Mouse (Mus musculus) MEL (cell line): ENCODE measurements around the gene Gpsm2. TPM values are rescaled to one million over a fixed set of nuclear protein-coding genes. Genes with fewer than 3 reads are reported as not detected.
A peak's percentile ranks its signal among the peaks of the same experiment; 100 is the strongest.

Source experiments
- DNase-seq: peaks from one replicate; pipeline ENCODE4 v3.0.0; 2011; ENCODE audit warnings: low read depth, low spot score
- H3K27ac ChIP-seq: 2 replicates; pipeline ENCODE4 v1.5.1; 2012; ENCODE audit warnings: low read depth, mild to moderate bottlenecking, control low read depth, low read length, moderate library complexity; ENCODE audit not compliant: control insufficient read depth
- H3K27me3 ChIP-seq, 2 experiments: fragments of 150-350 bp in 1 of 2; sonication (generic) in 1 of 2; 2 replicates each; pipeline ENCODE4 v1.6.1; 2012; ENCODE audit warnings: low read length in 2 of 2, mild to moderate bottlenecking in 2 of 2, improper control_type of control experiment in 1 of 2, moderate library complexity in 1 of 2; ENCODE audit not compliant: insufficient read depth in 2 of 2, control insufficient read depth in 1 of 2
- H3K36me3 ChIP-seq, 2 experiments: 2 replicates each; pipeline ENCODE4 v1.6.1; 2012 to 2014; ENCODE audit warnings: low read length in 2 of 2, improper control_type of control experiment in 1 of 2, inconsistent platforms in 1 of 2, mild to moderate bottlenecking in 1 of 2; ENCODE audit not compliant: insufficient read depth in 2 of 2, control insufficient read depth in 1 of 2
- H3K4me1 ChIP-seq, 2 experiments: fragments of 150-350 bp in 1 of 2; sonication (generic) in 1 of 2; 2 replicates each; pipeline ENCODE4 v1.6.1; 2012; ENCODE audit warnings: low read length in 2 of 2, improper control_type of control experiment in 1 of 2, mild to moderate bottlenecking in 1 of 2; ENCODE audit not compliant: insufficient read depth in 2 of 2, control insufficient read depth in 1 of 2
- H3K4me3 ChIP-seq, 2 experiments: fragments of 150-350 bp in 1 of 2; sonication (generic) in 1 of 2; 2 replicates each; pipeline ENCODE4 v1.5.1; 2012; ENCODE audit warnings: low read depth in 2 of 2, low read length in 2 of 2, mild to moderate bottlenecking in 2 of 2, moderate library complexity in 2 of 2, control low read depth in 1 of 2, improper control_type of control experiment in 1 of 2; ENCODE audit not compliant: control insufficient read depth in 1 of 2, insufficient read depth in 1 of 2
- H3K79me2 ChIP-seq: 2 replicates; pipeline ENCODE4 v1.6.1; 2012; ENCODE audit warnings: mild to moderate bottlenecking, low read length, moderate library complexity; ENCODE audit not compliant: control insufficient read depth, poor library complexity, insufficient read depth
- H3K9ac ChIP-seq: 2 replicates; pipeline ENCODE4 v1.6.1; 2012; ENCODE audit warnings: low read depth, mild to moderate bottlenecking, control low read depth, low read length, moderate library complexity; ENCODE audit not compliant: control insufficient read depth, poor library complexity, severe bottlenecking
- H3K9me3 ChIP-seq: fragments of 150-350 bp; sonication (generic); replicated peaks from 2 replicates; pipeline ENCODE4 v1.6.1; 2012; ENCODE audit warnings: mild to moderate bottlenecking, low read length, improper control_type of control experiment, moderate library complexity; ENCODE audit not compliant: insufficient read depth
- E2F4 ChIP-seq: IDR thresholded peaks from 2 replicates; pipeline ENCODE4 v1.6.1; 2011; ENCODE audit warnings: low read depth, low read length, improper control_type of control experiment, borderline replicate concordance
- ELF1 ChIP-seq: IDR thresholded peaks from 2 replicates; pipeline ENCODE4 v1.6.1; 2014; ENCODE audit warnings: low read depth, mild to moderate bottlenecking, inconsistent platforms, low read length, improper control_type of control experiment, moderate library complexity
- EP300 ChIP-seq, 2 experiments: IDR thresholded peaks; 2 replicates each; pipeline ENCODE4 v1.6.1; 2011; ENCODE audit warnings: improper control_type of control experiment in 2 of 2, low read length in 2 of 2, low read depth in 1 of 2, mild to moderate bottlenecking in 1 of 2
- ETS1 ChIP-seq: IDR thresholded peaks from 2 replicates; pipeline ENCODE4 v1.6.1; 2012; ENCODE audit warnings: low read depth, mild to moderate bottlenecking, inconsistent platforms, low read length, improper control_type of control experiment, moderate library complexity
- GABPA ChIP-seq: IDR thresholded peaks from 2 replicates; pipeline ENCODE4 v1.6.1; 2012; ENCODE audit warnings: low read depth, mild to moderate bottlenecking, inconsistent platforms, low read length, improper control_type of control experiment, moderate library complexity
- GATA1 ChIP-seq: IDR thresholded peaks from 2 replicates; pipeline ENCODE4 v1.6.1; 2011; ENCODE audit warnings: low read depth, low read length, improper control_type of control experiment
- HCFC1 ChIP-seq: IDR thresholded peaks from 2 replicates; pipeline ENCODE4 v1.6.1; 2012; ENCODE audit warnings: low read depth, mild to moderate bottlenecking, inconsistent platforms, low read length, improper control_type of control experiment, moderate library complexity
- KAT2A ChIP-seq: conservative IDR thresholded peaks from 2 replicates; pipeline ENCODE4 v1.6.1; 2012; ENCODE audit warnings: low read depth, low read length, improper control_type of control experiment, inconsistent platforms
- MAFK ChIP-seq: IDR thresholded peaks from 2 replicates; pipeline ENCODE4 v1.6.1; 2011; ENCODE audit warnings: low read depth, mild to moderate bottlenecking, low read length, improper control_type of control experiment, borderline replicate concordance
- MAX ChIP-seq: IDR thresholded peaks from 2 replicates; pipeline ENCODE4 v1.6.1; 2011; ENCODE audit warnings: low read length, improper control_type of control experiment
- MAZ ChIP-seq: IDR thresholded peaks from 2 replicates; pipeline ENCODE4 v1.6.1; 2012; ENCODE audit warnings: low read depth, mild to moderate bottlenecking, inconsistent platforms, low read length, improper control_type of control experiment
- MEF2A ChIP-seq: IDR thresholded peaks from 2 replicates; pipeline ENCODE4 v1.6.1; 2014; ENCODE audit warnings: low read depth, mild to moderate bottlenecking, inconsistent platforms, low read length, improper control_type of control experiment; ENCODE audit not compliant: poor library complexity, insufficient replicate concordance, severe bottlenecking; ENCODE audit errors: extremely low read depth
- MYB ChIP-seq: IDR thresholded peaks from 2 replicates; pipeline ENCODE4 v1.6.1; 2011; ENCODE audit warnings: mild to moderate bottlenecking, low read depth, low read length, improper control_type of control experiment
- NRF1 ChIP-seq: IDR thresholded peaks from 2 replicates; pipeline ENCODE4 v1.6.1; 2014; ENCODE audit warnings: low read depth, mild to moderate bottlenecking, inconsistent platforms, low read length, improper control_type of control experiment, moderate library complexity; ENCODE audit not compliant: poor library complexity, insufficient read depth, severe bottlenecking
- SIN3A ChIP-seq: IDR thresholded peaks from 2 replicates; pipeline ENCODE4 v1.6.1; 2012; ENCODE audit warnings: low read length, improper control_type of control experiment, inconsistent platforms
- SMC3 ChIP-seq: IDR thresholded peaks from 2 replicates; pipeline ENCODE4 v1.6.1; 2011; ENCODE audit warnings: low read depth, low read length, improper control_type of control experiment
- TBP ChIP-seq: IDR thresholded peaks from 2 replicates; pipeline ENCODE4 v1.8.0; 2011; ENCODE audit warnings: low read depth, low read length, improper control_type of control experiment
- TCF12 ChIP-seq: IDR thresholded peaks from 2 replicates; pipeline ENCODE4 v1.6.1; 2014; ENCODE audit warnings: low read depth, mild to moderate bottlenecking, inconsistent platforms, low read length, improper control_type of control experiment, moderate library complexity
- UBTF ChIP-seq: IDR thresholded peaks from 2 replicates; pipeline ENCODE4 v1.6.1; 2012; ENCODE audit warnings: low read depth, mild to moderate bottlenecking, inconsistent platforms, low read length, improper control_type of control experiment, moderate library complexity, borderline replicate concordance; ENCODE audit not compliant: insufficient read depth
- USF2 ChIP-seq, 2 experiments: IDR thresholded peaks; 2 replicates each; pipeline ENCODE4 v1.6.1; 2011 to 2012; ENCODE audit warnings: improper control_type of control experiment in 2 of 2, low read length in 2 of 2, borderline replicate concordance in 1 of 2, inconsistent platforms in 1 of 2, low read depth in 1 of 2, mild to moderate bottlenecking in 1 of 2; ENCODE audit not compliant: insufficient read depth in 1 of 2
- ZMIZ1 ChIP-seq: IDR thresholded peaks from 2 replicates; pipeline ENCODE4 v1.6.1; 2012; ENCODE audit warnings: low read depth, mild to moderate bottlenecking, inconsistent platforms, low read length, improper control_type of control experiment, moderate library complexity
- polyA plus RNA-seq, 2 experiments: library from polyadenylated mRNA; stranded (reverse) in 1 of 2; unstranded in 1 of 2; fragments of >175 nt in 1 of 2; fragments of >200 nt in 1 of 2; gene quantifications; 2 replicates each; pipeline versions ENCODE4 v1.2.1 to v1.2.4; 2012; ENCODE audit warnings: low replicate concordance in 2 of 2, low read depth in 1 of 2; ENCODE audit not compliant: insufficient read length in 2 of 2, insufficient read depth in 1 of 2, missing spikeins in 1 of 2
- total RNA-seq: library from RNA; depleted of rRNA; stranded (reverse); fragments of 300-350 nt; gene quantifications from 2 replicates; pipeline ENCODE4 v1.2.3, GENCODE M21; 2012

Gpsm2 gene
- total and polyA plus RNA-seq, 3 experiments: 17.6 to 27.5 TPM; not detected in 1

DNA sequence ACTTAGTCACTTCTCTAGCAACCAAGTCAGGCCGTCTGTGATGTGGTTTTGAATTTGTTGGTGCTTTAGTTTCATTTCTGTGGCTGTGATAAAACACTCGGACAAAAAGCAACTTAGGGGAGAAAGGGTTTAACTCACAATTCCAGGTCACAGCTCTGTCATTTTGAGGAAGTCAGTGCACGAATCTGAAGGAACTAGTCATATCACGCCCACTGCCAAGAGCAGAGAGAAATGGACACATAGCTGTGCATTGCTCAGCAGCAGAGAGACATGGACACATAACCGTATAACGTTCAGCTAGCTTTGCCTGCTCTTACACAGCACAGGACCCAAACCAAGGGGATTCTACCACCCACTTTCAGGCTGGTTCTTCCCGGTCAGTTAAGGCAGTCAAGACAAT, 4.3 kb upstream of the Gpsm2 start:
- Histone ChIP-seq H3K79me2 (peaks cover 6% of the 10 kb centered on the region; the same call in 1 of the 2 replicates), H3K4me3 (no peak overlapping the region)
- no peak for TF ChIP-seq NRF1
- no peak for TF ChIP-seq TBP
- TF ChIP-seq MEF2A: no peak
- 0 out of 4 replicates have a peak, but pooled peaks of 1 of the 2 experiments have one; percentile 23 for TF ChIP-seq EP300 (IDR thresholded peaks at IDR 0.05; ENCODE audit: low read depth in 1 of 2, low read length in 2 of 2)
- TF ChIP-seq, all 39 proteins: peak for 1
- peak; percentile 53 for DNase-seq
- Histone ChIP-seq H3K9me3 (no peaks in the 10 kb centered on the region), H3K36me3 (peaks cover 0 to 6% of the 10 kb centered on the region in 2 experiments; a peak in 2 of 4 replicates), H3K27ac (no peak overlapping the region), H3K27me3 (no peaks in the 10 kb centered on the region), H3K9ac (no peak overlapping the region), H3K4me1 (peaks cover 0 to 7% of the 10 kb centered on the region in 2 experiments; a peak in 3 of 4 replicates)

- peaks cover 0 to 31% of the 10 kb centered on the region in 2 experiments; a peak in 2 of 4 replicates for H3K36me3 ChIP-seq
- H3K27me3 ChIP-seq: no peaks in the 10 kb centered on the region
- peak overlapping the region; percentile 14; the same call in 1 of the 2 replicates for H3K27ac ChIP-seq
- H3K9ac ChIP-seq: peak overlapping the region; percentile 77
- peaks cover 16% of the 10 kb centered on the region for H3K79me2 ChIP-seq
- peak overlapping the region; percentile 85 to 87 for H3K4me3 ChIP-seq
- 0 out of 2 replicates have a peak, but pooled peaks have one; percentile 22 for TF ChIP-seq MAX
- no peak for TF ChIP-seq HCFC1
- peak; percentile 14; the same call in 1 of the 2 replicates for TF ChIP-seq SIN3A
- TF ChIP-seq MAFK: no peak
- TF ChIP-seq KAT2A: no peak
- no peaks in the 10 kb centered on the region for H3K9me3 ChIP-seq
- peak; percentile 64 for DNase-seq
- H3K4me1 ChIP-seq: peaks cover 18% of the 10 kb centered on the region in 2 experiments
These were observed 775 bp downstream of the Gpsm2 start for GRCm38 (mm10) chr3:108721076-108721991.

GRCm38 (mm10) chr3:108719761-108720160, 2.3 kb downstream of the Gpsm2 start:
- H3K27ac ChIP-seq: no peak overlapping the region
- H3K79me2 ChIP-seq: peaks cover 22% of the 10 kb centered on the region
- no peaks in the 10 kb centered on the region for H3K9me3 ChIP-seq
- H3K4me3 ChIP-seq: no peak overlapping the region
- no peaks in the 10 kb centered on the region for H3K27me3 ChIP-seq
- peaks cover 0 to 40% of the 10 kb centered on the region in 2 experiments; a peak in 2 of 4 replicates for H3K36me3 ChIP-seq
- peaks cover 20 to 26% of the 10 kb centered on the region in 2 experiments for H3K4me1 ChIP-seq
- no peak for DNase-seq
- no peak overlapping the region for H3K9ac ChIP-seq
- no peak for TF ChIP-seq HCFC1
- TF ChIP-seq SIN3A: no peak
- no peak for TF ChIP-seq TCF12
- TF ChIP-seq USF2 (IDR thresholded peaks at IDR 0.05; ENCODE audit: borderline replicate concordance in 1 of 2, insufficient read depth in 1 of 2, low read depth in 1 of 2, low read length in 2 of 2): no peak
- no peak for TF ChIP-seq NRF1
- no peak for TF ChIP-seq ETS1
- no peak for TF ChIP-seq MAZ
- TF ChIP-seq MAX: no peak
- TF ChIP-seq UBTF: no peak
- no peak for TF ChIP-seq GATA1
- no peak for TF ChIP-seq MEF2A
- no peak for TF ChIP-seq MYB
- TF ChIP-seq SMC3: no peak
- TF ChIP-seq E2F4: no peak
- no peak for TF ChIP-seq ZMIZ1
- TF ChIP-seq ELF1: no peak
- TF ChIP-seq GABPA: no peak
